Mouse (Mus musculus) midbrain, embryonic 11.5 days (tissue): ENCODE results near the gene Ubr4. TPM values are rescaled to one million over a fixed set of nuclear protein-coding genes. Genes with fewer than 3 reads are reported as not detected.

Experiments
- ATAC-seq: fragments of 200-750 bp; cut with Nextera tagmentation; 2 replicates; pipeline ENCODE4 v1.8.0; 2017; ENCODE audit warnings: moderate TSS enrichment, moderate library complexity; ENCODE audit not compliant: low FRiP score
- DNase-seq: peaks from one replicate; pipeline ENCODE4 v3.0.0; 2015; ENCODE audit warnings: low spot score; ENCODE audit errors: missing footprints
- H3K27ac ChIP-seq: fragments of 300-500 bp; sonication (generic); 2 replicates; pipeline ENCODE4 v1.5.1; 2014; ENCODE audit warnings: low read depth, low read length
- H3K27me3 ChIP-seq: fragments of 300-500 bp; sonication (generic); 2 replicates; pipeline ENCODE4 v1.6.1; 2014; ENCODE audit warnings: mild to moderate bottlenecking, low read length, moderate library complexity, mixed read lengths; ENCODE audit not compliant: control insufficient read depth, insufficient read depth
- H3K36me3 ChIP-seq: fragments of 300-500 bp; sonication (generic); 2 replicates; pipeline ENCODE4 v1.6.1; 2014; ENCODE audit warnings: mild to moderate bottlenecking, low read length, moderate library complexity, mixed read lengths; ENCODE audit not compliant: control insufficient read depth, insufficient read depth
- H3K4me1 ChIP-seq: fragments of 300-500 bp; sonication (generic); 2 replicates; pipeline ENCODE4 v1.6.1; 2014; ENCODE audit warnings: low read length; ENCODE audit not compliant: control insufficient read depth, insufficient read depth
- H3K4me2 ChIP-seq: fragments of 300-500 bp; sonication (generic); 2 replicates; pipeline ENCODE4 v1.6.1; 2014; ENCODE audit warnings: mild to moderate bottlenecking, moderate library complexity
- H3K4me3 ChIP-seq: fragments of 300-500 bp; sonication (generic); 2 replicates; pipeline ENCODE4 v1.5.1; 2014; ENCODE audit warnings: low read depth, low read length
- H3K9ac ChIP-seq: fragments of 300-500 bp; sonication (generic); 2 replicates; pipeline ENCODE4 v1.6.1; 2014; ENCODE audit warnings: low read length
- H3K9me3 ChIP-seq: fragments of 300-500 bp; sonication (generic); 2 replicates; pipeline ENCODE4 v1.6.1; 2016; ENCODE audit warnings: low read length; ENCODE audit not compliant: control insufficient read depth
- WGBS: fragments of 180-500 bp; shearing (Covaris S2); extraction: QIAGEN DNeasy Blood & Tissue Kit; methylation state at CpG from one replicate; pipeline ENCODE4 v1.1.7; 2014; 5-methylcytosine and 5-hydroxymethylcytosine counted together
- polyA plus RNA-seq: library from polyadenylated mRNA; unstranded; fragments of >200 nt; fragmentation: Nextera tagmentation; extraction: Ambion mirVana; gene quantifications from 2 replicates; pipeline ENCODE4 v1.2.1, GENCODE M21; 2014

The Ubr4 gene
- polyA plus RNA-seq, 1 experiment from 2014 or later, result 79.2 TPM

DNA sequence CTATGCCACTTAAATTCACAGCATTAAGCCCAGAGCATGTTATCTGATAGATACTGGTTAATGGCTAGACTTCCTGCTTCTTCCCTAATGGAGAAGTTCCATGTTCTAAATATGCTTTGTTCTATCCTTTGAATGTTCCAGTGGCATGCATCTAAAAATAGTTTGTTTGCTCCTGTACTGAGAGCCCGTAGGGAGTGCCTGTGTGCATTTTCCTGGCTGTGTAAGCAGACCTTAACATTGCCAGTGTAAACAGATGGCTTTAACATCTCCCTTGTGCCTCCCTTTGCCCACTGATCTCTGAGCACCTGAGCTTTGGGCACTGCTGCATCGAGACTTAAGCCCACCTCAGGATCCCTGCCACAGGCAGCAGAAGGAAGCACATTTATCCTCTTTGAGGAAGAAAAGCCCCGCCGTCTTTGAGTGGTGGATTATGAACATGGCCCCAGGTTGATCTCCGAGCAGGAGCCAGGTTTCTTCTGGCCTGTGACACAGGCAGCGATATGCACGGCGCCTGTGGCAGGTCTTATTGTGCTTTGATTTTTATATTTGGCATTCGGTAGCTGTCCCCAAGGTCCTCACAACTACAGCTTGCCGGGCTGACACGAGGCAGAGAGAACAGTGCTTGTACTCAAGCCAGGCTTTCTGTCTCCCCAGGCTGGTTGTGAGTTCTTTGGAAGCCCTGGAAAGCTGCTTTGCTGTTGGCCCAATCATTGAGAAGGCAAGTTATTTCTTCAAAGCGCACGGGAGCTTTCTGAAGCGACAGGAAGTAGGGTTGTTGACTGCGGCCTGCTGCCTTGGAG is 80.8 kb downstream of the Ubr4 start:
- Histone ChIP-seq H3K4me3 (no peak overlapping the region), H3K27me3 (no peaks in the 10 kb centered on the region), H3K4me1 (no peaks in the 10 kb centered on the region), H3K9ac (no peak overlapping the region), H3K4me2 (no peak overlapping the region), H3K36me3 (peaks cover 43% of the 10 kb centered on the region), H3K27ac (no peak overlapping the region), H3K9me3 (no peaks in the 10 kb centered on the region)
- ATAC-seq, result no peak
- 95% methylated on average over 15 of the region's 15 CpGs for WGBS
- no peak for DNase-seq

DNA sequence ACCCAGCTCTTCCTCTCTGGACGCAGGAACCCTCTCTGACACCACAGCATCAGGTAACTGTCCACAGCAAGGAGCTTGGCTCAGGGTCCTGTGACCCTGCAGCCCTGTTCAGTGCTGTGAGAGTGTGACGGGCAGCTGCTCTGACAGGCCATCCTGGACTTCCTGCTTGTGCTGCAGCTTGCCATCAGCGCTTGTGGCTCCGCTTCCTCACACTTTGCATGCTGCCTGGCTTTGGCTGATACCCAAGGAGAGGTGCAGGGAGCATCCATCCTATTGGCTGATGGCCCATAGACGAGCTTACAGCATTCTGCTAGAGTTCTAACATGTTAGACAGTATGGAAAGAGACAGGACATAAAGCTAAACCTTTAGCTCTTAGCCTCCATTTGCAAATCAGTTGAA is 88.8 kb downstream of the Ubr4 start:
- Histone ChIP-seq H3K9ac (no peak overlapping the region), H3K36me3 (peaks cover 51% of the 10 kb centered on the region), H3K4me1 (no peaks in the 10 kb centered on the region), H3K9me3 (no peaks in the 10 kb centered on the region), H3K4me3 (no peak overlapping the region), H3K4me2 (no peak overlapping the region), H3K27ac (no peak overlapping the region), H3K27me3 (no peaks in the 10 kb centered on the region)
- DNase-seq (no peak), ATAC-seq (no peak)
- WGBS, result 88% methylated on average over 5 of the region's 5 CpGs

DNA sequence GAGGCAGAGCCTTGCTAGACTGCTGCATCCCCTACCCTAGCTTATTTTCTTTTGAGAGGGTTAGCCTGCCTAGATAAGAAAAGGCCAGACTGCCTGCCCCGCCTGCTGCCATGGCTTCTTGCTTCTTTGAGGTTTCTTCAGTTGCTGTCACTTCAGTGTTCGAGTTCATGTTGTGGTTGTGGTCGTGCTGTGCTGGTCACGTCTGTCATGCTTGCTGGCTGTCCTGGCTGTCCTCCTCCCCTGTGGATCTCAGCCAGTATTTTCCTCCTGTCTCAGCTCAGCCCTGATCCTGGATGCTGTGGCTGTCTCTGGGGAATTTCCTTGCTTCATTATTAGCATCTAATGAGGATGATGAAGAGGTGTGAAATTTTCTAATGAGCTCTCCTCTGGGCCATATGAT is 89.4 kb downstream of the Ubr4 start:
- 93% methylated on average over 4 of the region's 4 CpGs for WGBS
- H3K36me3 ChIP-seq, result peaks cover 50% of the 10 kb centered on the region

DNA sequence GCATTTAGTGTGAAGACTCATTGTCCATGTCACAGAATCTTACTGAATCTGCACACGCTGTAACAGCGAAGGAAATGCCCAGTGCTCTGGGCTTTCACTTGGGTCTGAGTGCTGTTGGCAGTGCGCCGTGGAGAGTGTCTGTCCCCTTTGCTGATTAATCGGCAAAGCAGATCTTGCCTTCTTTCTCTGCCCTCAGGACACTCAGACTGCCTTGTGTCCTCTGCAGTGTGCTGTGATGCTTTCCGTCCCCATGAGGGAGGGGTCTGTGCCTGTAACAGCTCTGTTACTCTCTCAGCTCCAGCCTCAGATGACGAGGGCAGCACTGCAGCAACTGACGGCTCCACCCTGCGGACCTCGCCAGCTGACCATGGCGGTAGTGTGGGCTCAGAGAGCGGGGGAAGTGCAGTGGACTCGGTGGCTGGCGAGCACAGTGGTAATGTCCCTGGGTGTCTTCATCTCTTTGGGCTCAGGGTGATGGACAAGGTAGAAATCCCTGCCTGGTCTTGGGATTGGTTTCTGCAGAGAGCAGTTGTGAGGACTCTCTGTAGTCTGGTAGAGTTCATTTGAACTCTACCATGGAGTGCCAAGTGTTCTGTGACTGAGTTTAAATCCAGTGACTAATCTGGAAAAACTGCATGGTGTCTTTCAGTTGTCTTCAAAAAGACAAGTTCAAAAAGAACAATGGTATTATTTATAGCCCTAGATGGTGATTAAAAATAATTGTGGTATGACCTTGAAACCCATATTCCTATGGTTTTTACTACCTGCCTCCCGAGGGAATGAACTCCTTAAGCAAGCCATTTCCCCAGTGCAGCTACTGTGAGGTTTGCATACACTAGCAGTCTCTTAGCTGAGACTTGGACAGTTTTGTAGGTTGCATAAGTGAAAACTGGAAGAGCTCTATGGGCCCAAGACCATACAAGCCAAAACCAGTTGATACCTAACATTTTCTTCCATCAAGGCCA is 90.3 kb downstream of the Ubr4 start:
- no peak overlapping the region for H3K9ac ChIP-seq
- H3K4me3 ChIP-seq, result no peak overlapping the region
- no peaks in the 10 kb centered on the region for H3K4me1 ChIP-seq
- no peak overlapping the region for H3K4me2 ChIP-seq
- peaks cover 50% of the 10 kb centered on the region for H3K36me3 ChIP-seq
- 91% methylated on average over 15 of the region's 15 CpGs for WGBS
- no peak for DNase-seq
- ATAC-seq, result no peak
- no peaks in the 10 kb centered on the region for H3K9me3 ChIP-seq
- H3K27ac ChIP-seq, result no peak overlapping the region
- no peaks in the 10 kb centered on the region for H3K27me3 ChIP-seq

More for the DNA sequence above, 89.4 kb downstream of the Ubr4 start:
- no peak overlapping the region for H3K27ac ChIP-seq
- H3K4me1 ChIP-seq, result no peaks in the 10 kb centered on the region
- H3K4me3 ChIP-seq, result no peak overlapping the region
- no peak for ATAC-seq
- H3K9ac ChIP-seq, result no peak overlapping the region
- H3K27me3 ChIP-seq, result no peaks in the 10 kb centered on the region
- no peak overlapping the region for H3K4me2 ChIP-seq
- no peak for DNase-seq
- no peaks in the 10 kb centered on the region for H3K9me3 ChIP-seq

GRCm38 (mm10) chr4:139444315-139444714 is 91.9 kb downstream of the Ubr4 start:
- 93% methylated on average over 10 of the region's 10 CpGs for WGBS
- H3K27ac ChIP-seq, result no peak overlapping the region
- no peaks in the 10 kb centered on the region for H3K4me1 ChIP-seq
- no peaks in the 10 kb centered on the region for H3K27me3 ChIP-seq
- peaks cover 59% of the 10 kb centered on the region for H3K36me3 ChIP-seq
- H3K4me3 ChIP-seq, result no peak overlapping the region
- no peak overlapping the region for H3K9ac ChIP-seq
- no peak for ATAC-seq
- no peak for DNase-seq
- no peak overlapping the region for H3K4me2 ChIP-seq
- no peaks in the 10 kb centered on the region for H3K9me3 ChIP-seq

DNA sequence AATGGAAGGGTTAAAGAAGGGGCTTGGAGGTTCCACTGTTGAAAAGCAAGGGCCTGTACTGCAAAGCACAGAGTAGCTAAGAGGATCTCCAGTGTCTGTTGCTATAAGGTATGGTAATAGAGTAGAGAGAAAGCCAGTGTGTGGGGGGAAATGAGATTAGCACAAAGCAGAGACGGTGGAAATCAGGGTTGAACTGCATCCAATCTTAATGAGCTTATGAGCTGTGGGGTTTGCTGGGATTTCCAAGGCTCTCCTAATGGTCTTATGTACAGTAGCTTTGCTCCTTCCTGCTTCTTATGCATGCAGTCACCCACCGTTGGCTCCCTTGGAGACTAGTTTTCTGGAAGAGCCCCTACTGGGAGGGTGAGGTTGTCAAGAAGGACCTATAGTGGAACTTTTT is 93.8 kb downstream of the Ubr4 start:
- no peak overlapping the region for H3K9ac ChIP-seq
- 95% methylated on average over 2 of the region's 2 CpGs for WGBS
- no peaks in the 10 kb centered on the region for H3K27me3 ChIP-seq
- H3K9me3 ChIP-seq, result no peaks in the 10 kb centered on the region
- no peak overlapping the region for H3K4me2 ChIP-seq
- H3K27ac ChIP-seq, result no peak overlapping the region
- ATAC-seq (no peak), DNase-seq (no peak)
- H3K4me3 ChIP-seq, result no peak overlapping the region
- H3K4me1 ChIP-seq, result no peaks in the 10 kb centered on the region
- peaks cover 62% of the 10 kb centered on the region for H3K36me3 ChIP-seq

- no peaks in the 10 kb centered on the region for H3K9me3 ChIP-seq
- H3K9ac ChIP-seq, result no peak overlapping the region
- 94% methylated on average over 11 of the region's 11 CpGs for WGBS
- DNase-seq, result no peak
- no peaks in the 10 kb centered on the region for H3K27me3 ChIP-seq
- H3K27ac ChIP-seq, result no peak overlapping the region
- no peaks in the 10 kb centered on the region for H3K4me1 ChIP-seq
- peaks cover 69% of the 10 kb centered on the region for H3K36me3 ChIP-seq
- H3K4me3 ChIP-seq, result no peak overlapping the region
- no peak overlapping the region for H3K4me2 ChIP-seq
- ATAC-seq, result no peak
Observed at GRCm38 (mm10) chr4:139446731-139447675, 94.6 kb downstream of the Ubr4 start.

GRCm38 (mm10) chr4:139452944-139453700 is 100.7 kb downstream of the Ubr4 start:
- Histone ChIP-seq H3K36me3 (peaks cover 51% of the 10 kb centered on the region), H3K4me2 (no peak overlapping the region), H3K27me3 (no peaks in the 10 kb centered on the region), H3K4me1 (no peaks in the 10 kb centered on the region), H3K27ac (no peak overlapping the region), H3K4me3 (no peak overlapping the region), H3K9me3 (no peaks in the 10 kb centered on the region), H3K9ac (no peak overlapping the region)
- ATAC-seq (no peak), DNase-seq (no peak)
- 94% methylated on average over 8 of the region's 8 CpGs for WGBS
